Mouse (Mus musculus) heart, embryonic 13.5 days (tissue): Measurements from ENCODE around the gene Trim54. TPM values are rescaled to one million over a fixed set of nuclear protein-coding genes. Genes with fewer than 3 reads are reported as not detected.

ENCODE experiments used
- ATAC-seq: fragments of 200-750 bp; cut with Nextera tagmentation; 2 replicates; pipeline ENCODE4 v1.8.0; 2017; ENCODE audit warnings: moderate TSS enrichment; ENCODE audit not compliant: insufficient number of reproducible peaks, low FRiP score, low TSS enrichment; ENCODE audit errors: extremely low read depth
- H3K27ac ChIP-seq: fragments of 300-500 bp; sonication (generic); replicated peaks from 2 replicates; pipeline ENCODE4 v1.5.1; 2015; ENCODE audit warnings: moderate library complexity, mild to moderate bottlenecking, inconsistent platforms
- H3K27me3 ChIP-seq: fragments of 300-500 bp; sonication (generic); replicated peaks from 2 replicates; pipeline ENCODE4 v1.6.1; 2015; ENCODE audit warnings: mild to moderate bottlenecking, inconsistent platforms
- H3K36me3 ChIP-seq: fragments of 300-500 bp; sonication (generic); 2 replicates; pipeline ENCODE4 v1.6.1; 2015; ENCODE audit warnings: mild to moderate bottlenecking, inconsistent platforms
- H3K4me1 ChIP-seq: fragments of 300-500 bp; sonication (generic); 2 replicates; pipeline ENCODE4 v1.6.1; 2015; ENCODE audit warnings: inconsistent platforms
- H3K4me2 ChIP-seq: fragments of 300-500 bp; sonication (generic); 2 replicates; pipeline ENCODE4 v1.6.1; 2015; ENCODE audit warnings: inconsistent platforms, mild to moderate bottlenecking, moderate library complexity
- H3K4me3 ChIP-seq: fragments of 300-500 bp; sonication (generic); 2 replicates; pipeline ENCODE4 v1.5.1; 2015; ENCODE audit warnings: moderate library complexity, mild to moderate bottlenecking, inconsistent platforms
- H3K9ac ChIP-seq: fragments of 300-500 bp; sonication (generic); 2 replicates; pipeline ENCODE4 v1.6.1; 2015; ENCODE audit warnings: inconsistent platforms, mild to moderate bottlenecking, moderate library complexity
- H3K9me3 ChIP-seq: fragments of 300-500 bp; sonication (generic); 2 replicates; pipeline ENCODE4 v1.6.1; 2016; ENCODE audit warnings: inconsistent platforms
- WGBS: fragments of 180-500 bp; shearing (Covaris S2); methylation state at CpG from one replicate; pipeline ENCODE4 v1.1.7; 2015; ENCODE audit warnings: mixed read lengths; 5-methylcytosine and 5-hydroxymethylcytosine counted together
- polyA plus RNA-seq: library from polyadenylated mRNA; unstranded; fragments of >200 nt; fragmentation: Nextera tagmentation; extraction: Ambion mirVana; gene quantifications from 2 replicates; pipeline ENCODE4 v1.2.1, GENCODE M21; 2015

Gene Trim54
- 10.7 and 13.9 TPM in 2 replicates for polyA plus RNA-seq

GRCm38 (mm10) chr5:31116354-31116753, at the start of gene Trim54:
Gene Trim54, plus strand, starts transcription at chr5:31116712.
- Histone ChIP-seq H3K27me3 (peaks cover 4% of the 10 kb centered on the region; the same call in 1 of the 2 replicates), H3K27ac (peak within 1 kb of the TSS; percentile 75), H3K4me1 (peaks cover 6% of the 10 kb centered on the region; the same call in 1 of the 2 replicates), H3K4me3 (peak within 1 kb of the TSS; percentile 42), H3K9me3 (no peaks in the 10 kb centered on the region), H3K36me3 (no peaks in the 10 kb centered on the region), H3K9ac (peak within 1 kb of the TSS; percentile 73), H3K4me2 (peak within 1 kb of the TSS; percentile 63)
- 14% methylated on average over 3 of the region's 3 CpGs for WGBS
- no peak; the same call in 1 of the 2 replicates for ATAC-seq

DNA sequence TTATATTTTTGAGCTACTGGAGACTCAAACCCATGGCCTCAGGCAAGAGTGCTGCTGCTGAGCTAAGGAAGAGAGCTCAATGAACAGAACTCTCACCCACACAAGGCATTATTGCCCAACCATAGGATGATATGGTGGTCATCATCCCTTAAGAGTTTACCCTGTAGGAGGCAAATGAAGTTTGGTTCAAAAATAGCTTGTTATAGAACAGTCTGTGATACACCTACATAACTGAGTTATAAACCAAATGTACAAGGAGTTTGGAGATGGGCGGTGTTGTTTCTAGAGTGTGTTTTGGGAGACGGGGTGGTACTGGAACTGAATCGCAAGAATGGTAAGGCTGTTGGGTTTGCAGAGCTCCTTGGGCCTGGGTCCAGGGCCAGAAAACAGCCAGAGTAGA, 46.7 kb upstream of the Trim54 start:
- Histone ChIP-seq H3K4me1 (no peaks in the 10 kb centered on the region), H3K4me2 (no peak overlapping the region), H3K9ac (no peak overlapping the region), H3K9me3 (no peaks in the 10 kb centered on the region), H3K27ac (no peak overlapping the region), H3K4me3 (no peak overlapping the region), H3K36me3 (peaks cover 98% of the 10 kb centered on the region), H3K27me3 (no peaks in the 10 kb centered on the region)
- 86% methylated on average over 3 of the region's 3 CpGs for WGBS
- ATAC-seq = no peak

- H3K9ac ChIP-seq = no peak overlapping the region
- peaks cover 100% of the 10 kb centered on the region for H3K36me3 ChIP-seq
- no peaks in the 10 kb centered on the region for H3K9me3 ChIP-seq
- no peak overlapping the region for H3K4me3 ChIP-seq
- no peak overlapping the region for H3K27ac ChIP-seq
- no peak overlapping the region for H3K4me2 ChIP-seq
- WGBS = 83% methylated on average over 2 of the region's 2 CpGs
- ATAC-seq = no peak
- H3K4me1 ChIP-seq = no peaks in the 10 kb centered on the region
- H3K27me3 ChIP-seq = no peaks in the 10 kb centered on the region
Observed at GRCm38 (mm10) chr5:31071059-31071458, 45.5 kb upstream of the Trim54 start.

DNA sequence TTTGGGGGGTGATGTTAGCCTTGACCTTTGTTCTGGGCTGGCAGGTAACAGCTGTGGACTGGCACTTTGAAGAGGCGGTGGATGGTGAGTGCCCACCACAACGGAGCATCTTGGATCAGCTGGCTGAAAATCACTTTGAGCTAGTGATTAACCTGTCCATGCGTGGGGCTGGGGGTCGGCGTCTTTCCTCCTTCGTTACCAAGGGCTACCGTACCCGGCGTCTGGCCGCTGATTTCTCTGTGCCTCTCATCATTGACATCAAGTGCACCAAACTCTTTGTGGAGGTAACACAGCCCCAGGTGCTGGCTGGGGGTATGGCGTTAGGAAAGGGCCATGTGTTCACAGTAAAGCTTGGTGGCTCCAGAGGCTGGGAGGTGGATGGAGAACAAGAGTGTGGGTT, 44.7 kb upstream of the Trim54 start:
- no peaks in the 10 kb centered on the region for H3K4me1 ChIP-seq
- no peaks in the 10 kb centered on the region for H3K9me3 ChIP-seq
- H3K4me3 ChIP-seq = no peak overlapping the region
- H3K36me3 ChIP-seq = peaks cover 100% of the 10 kb centered on the region
- 89% methylated on average over 11 of the region's 11 CpGs for WGBS
- no peaks in the 10 kb centered on the region for H3K27me3 ChIP-seq
- no peak overlapping the region for H3K9ac ChIP-seq
- no peak for ATAC-seq
- no peak overlapping the region for H3K27ac ChIP-seq
- no peak overlapping the region for H3K4me2 ChIP-seq

DNA sequence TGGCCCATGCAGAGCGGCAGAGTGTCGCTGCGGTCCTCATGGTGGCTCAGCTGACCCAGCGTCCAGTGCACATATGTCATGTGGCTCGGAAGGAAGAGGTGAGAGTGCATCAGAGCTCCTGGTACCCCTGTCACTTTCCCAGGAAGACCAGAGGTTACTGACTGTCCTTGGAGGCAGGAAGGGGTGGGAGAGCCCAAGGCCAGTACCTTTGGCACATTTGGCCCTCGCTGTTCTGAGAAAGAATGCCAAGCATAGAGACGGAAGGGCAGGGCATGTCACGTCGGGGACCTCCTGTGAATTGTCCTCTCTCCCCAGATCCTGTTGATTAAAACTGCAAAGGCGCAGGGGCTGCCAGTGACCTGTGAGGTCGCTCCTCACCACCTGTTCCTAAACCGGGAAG, 43.3 kb upstream of the Trim54 start:
- 87% methylated on average over 12 of the region's 12 CpGs for WGBS
- Histone ChIP-seq H3K36me3 (peaks cover 100% of the 10 kb centered on the region), H3K27ac (no peak overlapping the region), H3K27me3 (no peaks in the 10 kb centered on the region), H3K9me3 (no peaks in the 10 kb centered on the region), H3K4me2 (no peak overlapping the region), H3K9ac (no peak overlapping the region), H3K4me1 (no peaks in the 10 kb centered on the region), H3K4me3 (no peak overlapping the region)
- ATAC-seq = no peak

DNA sequence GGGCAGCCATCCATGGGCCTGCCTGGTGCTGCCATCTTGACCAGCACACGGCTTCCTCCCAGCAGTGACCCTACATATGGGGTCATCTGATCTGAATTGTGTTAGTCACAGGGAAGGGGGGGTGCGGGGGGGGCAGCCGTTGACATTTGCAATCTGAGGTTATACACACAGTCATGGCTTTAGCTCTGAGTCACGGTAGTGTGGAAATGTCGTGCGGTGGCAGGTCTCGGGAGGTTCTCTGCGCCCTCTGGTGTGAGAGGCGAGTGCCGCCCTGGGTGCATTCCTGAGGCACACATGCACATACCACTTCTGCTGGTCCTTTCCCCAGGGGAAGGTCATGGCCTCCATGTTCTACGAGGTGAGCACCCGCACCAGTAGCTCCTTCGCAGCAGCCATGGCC, 40.2 kb upstream of the Trim54 start:
- WGBS = 72% methylated on average over 13 of the region's 13 CpGs
- ATAC-seq = no peak
- no peak overlapping the region for H3K4me2 ChIP-seq

DNA sequence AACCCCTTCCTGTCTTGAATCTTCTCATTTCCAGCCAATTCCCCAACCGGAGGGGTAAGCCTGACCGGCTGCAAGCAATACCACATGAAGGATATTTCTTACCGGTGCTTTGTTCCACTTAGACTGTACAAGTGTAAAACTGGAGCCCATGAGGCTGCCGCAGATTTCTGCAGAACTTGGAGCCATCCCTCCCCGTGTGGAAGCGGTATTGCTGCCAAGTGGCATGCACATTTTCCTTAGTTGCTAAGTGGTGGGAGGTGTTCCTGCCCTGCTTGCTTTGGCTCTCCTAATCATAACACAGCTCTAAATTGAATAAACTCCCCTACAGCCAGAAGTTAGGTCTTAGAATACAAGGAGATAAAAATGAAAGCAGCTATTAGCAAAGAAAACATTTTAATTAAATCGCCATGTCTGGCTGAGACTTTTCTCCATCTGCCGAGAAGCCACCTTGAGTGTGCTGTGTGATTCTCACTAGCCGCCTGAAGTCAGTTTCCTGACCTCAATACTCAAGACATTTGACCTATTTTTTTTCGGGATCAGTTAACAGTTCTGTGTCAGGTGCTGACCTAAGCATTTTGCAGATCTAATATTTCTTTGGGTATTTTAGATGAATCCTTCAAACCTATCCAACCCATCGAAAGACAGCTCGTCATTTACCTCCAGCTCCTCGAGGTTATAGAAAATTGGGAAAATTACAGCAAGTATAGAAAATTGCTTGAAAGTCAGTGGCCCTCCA, 36.3 kb upstream of the Trim54 start:
- no peaks in the 10 kb centered on the region for H3K27me3 ChIP-seq
- 67% methylated on average over 13 of the region's 13 CpGs for WGBS
- no peak overlapping the region for H3K4me2 ChIP-seq
- no peak overlapping the region for H3K4me3 ChIP-seq
- H3K36me3 ChIP-seq = peaks cover 40% of the 10 kb centered on the region
- ATAC-seq = no peak
- H3K9me3 ChIP-seq = no peaks in the 10 kb centered on the region
- H3K9ac ChIP-seq = no peak overlapping the region
- H3K4me1 ChIP-seq = peaks cover 34% of the 10 kb centered on the region
- H3K27ac ChIP-seq = peak overlapping the region; percentile 37; the same call in 1 of the 2 replicates

More for the DNA sequence above, 40.2 kb upstream of the Trim54 start:
- H3K27ac ChIP-seq = no peak overlapping the region
- peaks cover 6% of the 10 kb centered on the region; the same call in 1 of the 2 replicates for H3K4me1 ChIP-seq
- no peak overlapping the region for H3K4me3 ChIP-seq
- no peaks in the 10 kb centered on the region for H3K9me3 ChIP-seq
- peaks cover 79% of the 10 kb centered on the region for H3K36me3 ChIP-seq
- no peaks in the 10 kb centered on the region for H3K27me3 ChIP-seq
- H3K9ac ChIP-seq = no peak overlapping the region

DNA sequence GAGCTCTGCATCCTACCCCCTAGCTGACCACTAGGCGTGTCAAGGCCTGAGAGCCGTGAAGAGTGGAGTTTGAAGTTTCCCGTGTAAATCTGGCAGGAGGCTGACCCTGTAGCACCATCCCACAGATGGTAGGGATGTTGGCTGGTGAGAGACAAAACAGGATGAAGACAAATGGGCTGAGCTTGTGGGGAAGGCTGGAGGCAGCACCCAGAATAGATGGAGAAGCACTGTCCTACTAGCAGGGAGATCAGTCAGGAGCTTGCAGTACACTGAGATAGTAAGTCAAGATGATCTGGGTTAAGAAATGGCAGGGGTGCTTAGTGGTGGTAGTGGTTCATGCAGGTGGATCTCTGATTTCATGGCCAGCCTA, 35.7 kb upstream of the Trim54 start:
- no peak overlapping the region for H3K9ac ChIP-seq
- no peak overlapping the region for H3K4me2 ChIP-seq
- no peak overlapping the region for H3K27ac ChIP-seq
- H3K4me3 ChIP-seq = no peak overlapping the region
- no peak for ATAC-seq
- no peaks in the 10 kb centered on the region for H3K9me3 ChIP-seq
- H3K27me3 ChIP-seq = peaks cover 3% of the 10 kb centered on the region; the same call in 1 of the 2 replicates
- peaks cover 35% of the 10 kb centered on the region for H3K36me3 ChIP-seq
- WGBS = 56% methylated on average over 3 of the region's 3 CpGs
- H3K4me1 ChIP-seq = peaks cover 34% of the 10 kb centered on the region

GRCm38 (mm10) chr5:31081386-31081785, 35.1 kb upstream of the Trim54 start:
- Histone ChIP-seq H3K9me3 (no peaks in the 10 kb centered on the region), H3K4me2 (no peak overlapping the region), H3K36me3 (peaks cover 29% of the 10 kb centered on the region), H3K4me1 (peaks cover 34% of the 10 kb centered on the region), H3K4me3 (no peak overlapping the region), H3K9ac (no peak overlapping the region), H3K27ac (no peak overlapping the region), H3K27me3 (peaks cover 7% of the 10 kb centered on the region; the same call in 1 of the 2 replicates)
- no peak for ATAC-seq
- WGBS = 79% methylated on average over 3 of the region's 3 CpGs

DNA sequence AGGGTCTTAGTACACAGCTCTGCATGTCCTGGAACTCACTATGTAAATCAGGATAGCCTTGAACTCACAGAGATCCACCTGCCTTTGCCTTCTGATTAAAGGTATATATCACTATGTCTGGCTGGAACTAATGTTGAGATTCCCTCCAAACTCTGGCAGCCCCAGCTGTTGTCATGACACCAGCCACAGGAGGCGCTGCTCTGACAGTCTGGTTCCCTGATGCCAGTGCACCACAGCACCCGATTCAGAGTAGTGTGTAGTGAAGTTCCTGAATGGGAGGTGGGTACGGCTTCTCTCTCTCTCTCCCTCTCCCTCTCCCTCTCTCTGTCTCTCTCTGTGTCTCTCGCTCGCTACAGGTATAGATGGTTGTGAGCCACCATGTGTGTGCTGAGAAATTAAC, 34.2 kb upstream of the Trim54 start:
- H3K9me3 ChIP-seq = no peaks in the 10 kb centered on the region
- H3K4me2 ChIP-seq = peak overlapping the region; percentile 62
- peak overlapping the region; percentile 29 for H3K4me3 ChIP-seq
- 6% methylated on average over 5 of the region's 5 CpGs for WGBS
- peaks cover 34% of the 10 kb centered on the region for H3K4me1 ChIP-seq
- peak overlapping the region; percentile 61 for H3K27ac ChIP-seq
- H3K36me3 ChIP-seq = peaks cover 19% of the 10 kb centered on the region
- no peak for ATAC-seq
- H3K27me3 ChIP-seq = peaks cover 12% of the 10 kb centered on the region; the same call in 1 of the 2 replicates
- H3K9ac ChIP-seq = peak overlapping the region; percentile 67

GRCm38 (mm10) chr5:31082935-31083625, 33.4 kb upstream of the Trim54 start:
- peak overlapping the region; percentile 62 for H3K4me2 ChIP-seq
- 4% methylated on average over 12 of the region's 12 CpGs for WGBS
- H3K4me3 ChIP-seq = peak overlapping the region; percentile 29
- peak overlapping the region; percentile 67 for H3K9ac ChIP-seq
- peak; percentile 39; the same call in 1 of the 2 replicates for ATAC-seq
- H3K36me3 ChIP-seq = peaks cover 12% of the 10 kb centered on the region
- H3K27me3 ChIP-seq = peaks cover 17% of the 10 kb centered on the region
- peak overlapping the region; percentile 61 for H3K27ac ChIP-seq
- no peaks in the 10 kb centered on the region for H3K9me3 ChIP-seq
- peaks cover 34% of the 10 kb centered on the region for H3K4me1 ChIP-seq
